Mouse (Mus musculus): ENCODE measurements around the gene Arhgap35. TPM values are rescaled to one million over a fixed set of nuclear protein-coding genes. Genes with fewer than 3 reads are reported as not detected.
A peak's percentile ranks its signal among the peaks of the same experiment; 100 is the strongest.
"Not testable (repeated sequence)": the region's sequence is repeated elsewhere in the genome, so short reads cannot be mapped to it uniquely, and the experiment has no call there.

Arhgap35 gene
- 57.5 and 67.6 TPM in 2 replicates for total RNA-seq (2014; rRNA removed; ENCODE audit: low replicate concordance)
- polyA plus RNA-seq (2015; fragmentation: Nextera tagmentation; extraction: Ambion mirVana), result 9.7 and 10.0 TPM in 2 replicates

DNA sequence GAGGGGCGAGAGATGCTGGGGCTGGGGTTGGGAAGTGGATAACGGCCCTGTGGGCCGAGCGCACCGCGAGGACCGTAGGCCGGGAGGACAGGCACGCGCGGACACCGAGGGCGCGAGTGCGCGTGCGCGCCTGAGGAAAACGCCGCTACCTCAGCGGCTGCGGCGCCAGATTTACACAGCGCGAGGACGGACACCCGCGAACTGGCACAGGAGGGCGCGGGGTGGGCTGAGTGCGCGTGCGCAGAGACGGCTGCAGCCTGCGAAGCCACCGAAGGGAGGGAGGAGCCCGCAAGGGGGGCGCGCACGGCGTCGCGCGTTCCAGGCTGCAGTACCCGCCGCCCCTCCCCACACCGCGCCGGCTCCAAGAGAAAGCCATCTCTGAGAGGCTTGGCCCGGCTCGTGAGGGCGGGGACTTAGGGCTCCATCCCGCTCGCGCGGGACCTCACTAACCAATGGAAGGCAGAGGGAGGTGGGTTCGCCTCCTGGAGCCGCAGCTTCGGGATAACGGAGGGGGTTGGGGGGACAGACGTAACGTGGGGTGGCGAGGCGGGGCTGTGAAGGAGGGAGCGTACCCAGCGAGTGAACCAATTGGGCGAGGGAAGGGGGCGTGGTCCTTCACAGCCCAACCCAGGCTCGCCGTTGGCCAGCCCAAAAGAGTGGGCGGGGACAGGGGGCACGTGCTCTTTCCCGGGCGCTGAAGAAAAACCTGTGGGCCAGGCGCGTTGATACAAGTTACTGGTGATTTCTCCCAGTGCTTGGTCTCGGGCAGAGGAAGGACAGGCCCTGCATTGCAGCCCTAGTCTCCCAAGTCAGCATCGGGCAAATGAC is at the start of gene Arhgap35:
TSS of gene Arhgap35 (minus strand) at position 106 of the 828 bp plus-strand sequence.
- Histone ChIP-seq H3K27ac (ENCODE audit: low read depth) (peak within 1 kb of the TSS; percentile 100), H3K4me3 (ENCODE audit: low read depth, low read length) (peak within 1 kb of the TSS; percentile 91), H3K27me3 (ENCODE audit: control insufficient read depth, insufficient read depth, low read length) (no peaks in the 10 kb centered on the region), H3K4me2 (ENCODE audit: low read depth, low read length) (peak within 1 kb of the TSS; percentile 84), H3K36me3 (replicated peaks; ENCODE audit: control insufficient read depth, insufficient read depth, low read length) (no peaks in the 10 kb centered on the region), H3K9me3 (replicated peaks; ENCODE audit: control insufficient read depth, low read length) (no peaks in the 10 kb centered on the region), H3K9ac (replicated peaks; ENCODE audit: low read depth, low read length) (peak within 1 kb of the TSS; percentile 97), H3K4me1 (ENCODE audit: control insufficient read depth, insufficient read depth) (peaks cover 31% of the 10 kb centered on the region)
- under 1% methylated on average over 77 of the region's 78 CpGs for WGBS
- ATAC-seq (ENCODE audit: insufficient read depth, low read depth) (peak; percentile 95), DNase-seq (ENCODE audit: low spot score) (peak; percentile 99)
- 0 out of 2 replicates have a peak, but pooled peaks have one; percentile 17 for TF ChIP-seq EP300 (IDR thresholded peaks at IDR 0.05; ENCODE audit: low read depth)
- TF ChIP-seq CTCF (IDR thresholded peaks at IDR 0.05; ENCODE audit: low read depth), result no peak

DNA sequence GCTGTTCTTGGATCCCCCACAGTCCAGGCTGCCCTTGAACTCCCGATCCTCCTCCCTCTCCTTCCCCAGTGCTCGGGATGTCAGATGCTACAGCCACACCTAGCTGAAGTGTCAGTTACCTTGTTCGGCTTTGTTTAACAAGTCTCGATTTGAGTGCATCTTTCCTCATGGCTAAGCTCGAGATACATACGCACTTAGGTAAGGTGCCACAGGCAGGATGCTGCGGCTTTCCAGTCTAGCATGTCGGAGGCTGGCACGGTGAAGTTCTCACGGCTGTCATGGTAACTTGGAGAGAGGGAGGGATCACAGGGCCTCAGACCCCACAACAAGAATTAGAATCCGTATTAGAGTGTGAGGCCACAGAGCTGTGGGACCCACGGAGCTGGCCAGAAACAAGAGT is 29.5 kb upstream of the Arhgap35 start:
- Histone ChIP-seq H3K9ac (replicated peaks; ENCODE audit: low read depth, low read length) (no peak overlapping the region), H3K36me3 (replicated peaks; ENCODE audit: control insufficient read depth, insufficient read depth, low read length) (no peaks in the 10 kb centered on the region), H3K27ac (ENCODE audit: low read depth) (no peak overlapping the region), H3K4me2 (ENCODE audit: low read depth, low read length) (no peak overlapping the region), H3K9me3 (replicated peaks; ENCODE audit: control insufficient read depth, low read length) (no peaks in the 10 kb centered on the region), H3K27me3 (ENCODE audit: control insufficient read depth, insufficient read depth, low read length) (no peaks in the 10 kb centered on the region), H3K4me1 (ENCODE audit: control insufficient read depth, insufficient read depth) (0 out of 2 replicates have a peak, but pooled peaks cover 9% of the 10 kb centered on the region), H3K4me3 (ENCODE audit: low read depth, low read length) (no peak overlapping the region)
- TF ChIP-seq CTCF (IDR thresholded peaks at IDR 0.05; ENCODE audit: low read depth), result no peak
- TF ChIP-seq EP300 (IDR thresholded peaks at IDR 0.05; ENCODE audit: low read depth), result no peak
- 83% methylated on average over 12 of the region's 12 CpGs for WGBS
- ATAC-seq (ENCODE audit: insufficient read depth, low read depth) (no peak), DNase-seq (ENCODE audit: low spot score) (no peak)

DNA sequence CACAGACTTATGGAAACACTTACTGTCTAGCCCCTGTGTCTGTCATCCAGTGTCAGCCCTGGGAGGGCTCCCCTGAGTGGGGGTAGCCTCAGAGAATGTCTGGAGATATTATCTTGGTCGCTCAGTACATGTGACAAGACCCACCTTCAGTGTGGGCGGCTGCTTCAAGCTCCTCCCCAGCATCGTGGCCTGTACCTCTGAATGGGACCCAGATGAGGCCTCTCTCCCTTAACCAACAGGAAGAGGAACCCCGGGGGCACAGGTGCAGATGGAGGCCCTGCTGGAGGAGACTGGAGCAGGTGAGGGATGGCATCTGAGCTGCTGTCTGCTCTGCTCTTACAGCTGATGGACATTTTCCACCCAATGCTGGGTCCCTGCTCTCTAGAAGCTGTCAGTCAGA is 28.3 kb upstream of the Arhgap35 start:
- not testable (repeated sequence) for ATAC-seq (ENCODE audit: insufficient read depth, low read depth); H3K9ac ChIP-seq (replicated peaks; ENCODE audit: low read depth, low read length); H3K4me2 ChIP-seq (ENCODE audit: low read depth, low read length); DNase-seq (ENCODE audit: low spot score); H3K36me3 ChIP-seq (replicated peaks; ENCODE audit: control insufficient read depth, insufficient read depth, low read length); H3K9me3 ChIP-seq (replicated peaks; ENCODE audit: control insufficient read depth, low read length); H3K4me3 ChIP-seq (ENCODE audit: low read depth, low read length); H3K27me3 ChIP-seq (ENCODE audit: control insufficient read depth, insufficient read depth, low read length); H3K27ac ChIP-seq (ENCODE audit: low read depth)
- 32% methylated on average over 3 of the region's 4 CpGs for WGBS
- peaks cover 16% of the 10 kb centered on the region for H3K4me1 ChIP-seq (ENCODE audit: control insufficient read depth, insufficient read depth)

DNA sequence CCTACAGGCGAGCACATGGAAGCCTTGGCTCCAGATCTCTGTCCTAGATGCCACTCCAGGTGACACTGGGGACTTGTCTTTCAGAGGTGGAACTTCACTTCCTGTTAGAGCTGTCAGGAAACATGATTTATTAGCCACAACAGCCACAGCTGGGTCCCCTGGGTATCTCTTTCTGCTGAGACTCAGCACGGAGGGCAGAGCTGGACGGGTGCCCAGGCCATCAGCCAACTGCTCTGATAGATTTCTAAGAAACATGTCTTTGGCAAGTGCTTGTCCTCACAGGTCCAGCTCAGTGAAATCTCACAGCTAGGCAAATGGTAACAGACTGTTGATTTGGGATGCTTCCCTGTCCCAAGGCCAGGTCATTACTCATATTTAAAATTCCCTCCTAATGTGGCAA is 24.2 kb upstream of the Arhgap35 start:
- DNase-seq (ENCODE audit: low spot score) (peak; percentile 91), ATAC-seq (ENCODE audit: insufficient read depth, low read depth) (peak; percentile 90)
- WGBS, result 12% methylated on average over 3 of the region's 3 CpGs

DNA sequence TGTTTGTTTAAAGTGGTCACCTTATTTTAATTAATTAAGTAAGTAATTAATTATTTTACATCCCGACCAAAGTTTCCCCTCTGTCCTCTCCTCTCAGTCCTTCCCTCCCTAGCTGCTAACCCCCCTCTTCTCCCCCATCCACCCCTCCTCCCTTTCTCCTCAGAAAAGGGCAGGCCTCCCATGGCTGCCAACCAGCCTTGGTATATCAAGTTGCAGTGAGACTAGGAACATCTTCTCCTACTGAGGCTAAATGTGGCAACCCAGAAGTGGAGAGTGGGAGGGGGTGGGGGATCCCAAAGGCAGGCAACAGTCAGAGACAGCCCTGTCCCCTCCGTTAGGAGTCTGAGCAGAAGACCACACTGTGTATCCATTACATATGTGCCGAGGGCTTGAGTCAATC is 20.3 kb upstream of the Arhgap35 start:
- H3K4me1 ChIP-seq (ENCODE audit: control insufficient read depth, insufficient read depth), result peaks cover 15% of the 10 kb centered on the region
- no peak overlapping the region for H3K9ac ChIP-seq (replicated peaks; ENCODE audit: low read depth, low read length)
- H3K4me2 ChIP-seq (ENCODE audit: low read depth, low read length), result no peak overlapping the region
- WGBS, result 51% methylated on average over 3 of the region's 3 CpGs
- H3K27me3 ChIP-seq (ENCODE audit: control insufficient read depth, insufficient read depth, low read length), result no peaks in the 10 kb centered on the region
- no peaks in the 10 kb centered on the region for H3K36me3 ChIP-seq (replicated peaks; ENCODE audit: control insufficient read depth, insufficient read depth, low read length)
- peak overlapping the region; percentile 16; the same call in 1 of the 2 replicates for H3K27ac ChIP-seq (ENCODE audit: low read depth)
- no peaks in the 10 kb centered on the region for H3K9me3 ChIP-seq (replicated peaks; ENCODE audit: control insufficient read depth, low read length)
- DNase-seq (ENCODE audit: low spot score) (no peak), ATAC-seq (ENCODE audit: insufficient read depth, low read depth) (no peak)
- TF ChIP-seq CTCF (IDR thresholded peaks at IDR 0.05; ENCODE audit: low read depth) (no peak), EP300 (IDR thresholded peaks at IDR 0.05; ENCODE audit: low read depth) (no peak)
- H3K4me3 ChIP-seq (ENCODE audit: low read depth, low read length), result no peak overlapping the region

More for the DNA sequence above, 24.2 kb upstream of the Arhgap35 start:
- Histone ChIP-seq H3K9ac (replicated peaks; ENCODE audit: low read depth, low read length) (no peak overlapping the region), H3K9me3 (replicated peaks; ENCODE audit: control insufficient read depth, low read length) (no peaks in the 10 kb centered on the region), H3K27me3 (ENCODE audit: control insufficient read depth, insufficient read depth, low read length) (no peaks in the 10 kb centered on the region), H3K27ac (ENCODE audit: low read depth) (peak overlapping the region; percentile 88), H3K4me3 (ENCODE audit: low read depth, low read length) (no peak overlapping the region), H3K4me2 (ENCODE audit: low read depth, low read length) (no peak overlapping the region), H3K4me1 (ENCODE audit: control insufficient read depth, insufficient read depth) (peaks cover 16% of the 10 kb centered on the region), H3K36me3 (replicated peaks; ENCODE audit: control insufficient read depth, insufficient read depth, low read length) (no peaks in the 10 kb centered on the region)
- TF ChIP-seq EP300 (IDR thresholded peaks at IDR 0.05; ENCODE audit: low read depth) (peak; percentile 89; the same call in 1 of the 2 replicates), CTCF (IDR thresholded peaks at IDR 0.05; ENCODE audit: low read depth) (no peak)

DNA sequence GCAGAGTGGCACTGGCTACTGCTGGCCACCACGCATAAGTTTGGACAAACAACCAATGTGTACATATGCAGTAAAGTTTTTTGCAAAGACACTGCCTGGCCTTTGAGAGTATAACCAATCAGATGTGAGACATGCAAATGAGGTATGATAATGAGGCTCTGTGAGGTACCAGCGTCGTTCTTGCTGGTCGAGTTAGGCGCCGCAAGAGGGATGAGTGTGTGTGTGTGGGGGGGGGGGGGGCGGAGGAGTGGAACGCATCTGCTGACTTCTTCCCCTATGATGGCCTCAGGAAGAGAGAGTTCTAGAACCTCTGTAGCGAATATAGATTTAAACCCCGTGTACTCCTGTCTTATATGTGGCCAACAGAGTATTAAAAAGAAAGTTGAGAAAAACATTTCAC is 19.1 kb upstream of the Arhgap35 start:
- not testable (repeated sequence) for ATAC-seq (ENCODE audit: insufficient read depth, low read depth)

More for the DNA sequence above, 19.1 kb upstream of the Arhgap35 start:
- H3K9ac ChIP-seq (replicated peaks; ENCODE audit: low read depth, low read length); DNase-seq (ENCODE audit: low spot score); H3K9me3 ChIP-seq (replicated peaks; ENCODE audit: control insufficient read depth, low read length); H3K27me3 ChIP-seq (ENCODE audit: control insufficient read depth, insufficient read depth, low read length); H3K4me3 ChIP-seq (ENCODE audit: low read depth, low read length); H3K27ac ChIP-seq (ENCODE audit: low read depth); H3K36me3 ChIP-seq (replicated peaks; ENCODE audit: control insufficient read depth, insufficient read depth, low read length); H3K4me2 ChIP-seq (ENCODE audit: low read depth, low read length); H3K4me1 ChIP-seq (ENCODE audit: control insufficient read depth, insufficient read depth): not testable (repeated sequence)
- 17% methylated on average over 10 of the region's 10 CpGs for WGBS

Measured in heart, postnatal 0 days (tissue).